Mouse (Mus musculus): ENCODE results near the gene Grb7.

Gene Grb7

DNA sequence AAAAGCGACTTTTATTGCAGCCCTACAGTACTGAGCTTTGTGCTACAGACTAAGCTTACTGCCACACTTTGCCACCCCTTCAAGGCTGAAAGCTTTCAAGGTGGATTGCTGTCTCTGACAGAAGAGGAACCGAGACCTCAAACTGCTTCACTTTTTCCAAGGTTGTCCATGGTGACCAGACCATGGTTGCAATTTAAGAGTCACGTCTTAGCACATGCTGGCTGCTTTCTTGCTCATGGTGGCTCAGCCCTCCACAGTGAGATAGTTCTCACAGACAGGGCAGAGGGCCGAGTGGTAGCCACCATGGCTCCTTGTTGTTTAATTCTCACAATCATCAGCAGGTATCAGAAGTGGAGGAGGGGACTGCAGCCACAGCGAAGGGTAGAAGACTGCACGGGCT is 24.6 kb downstream of the Grb7 start:
- no peak for DNase-seq (ENCODE audit: low spot score in 2 of 2)

DNA sequence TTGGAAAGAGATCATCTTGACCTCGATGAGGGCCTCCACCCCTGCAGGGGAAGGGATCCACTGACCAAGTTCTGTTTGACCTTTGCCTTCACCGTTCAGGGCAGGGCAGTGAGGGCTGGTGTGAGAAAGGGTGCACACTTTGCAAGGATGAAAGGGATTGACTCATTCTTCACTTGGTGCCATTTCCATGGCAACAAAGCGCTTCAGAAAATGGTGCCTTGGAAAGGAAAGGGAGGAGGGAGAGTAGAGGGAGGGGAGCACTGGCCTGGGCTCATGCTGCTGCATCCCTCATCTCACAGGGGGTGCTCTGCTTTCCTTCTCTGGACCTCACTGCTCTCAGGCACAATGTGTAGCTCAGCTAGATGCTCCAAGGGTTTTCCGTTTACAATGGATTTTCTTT is 26.5 kb downstream of the Grb7 start:
- DNase-seq (ENCODE audit: low spot score in 2 of 2) = no peak

GRCm38 (mm10) chr11:98473916-98474479 is 27.8 kb downstream of the Grb7 start:
- DNase-seq (ENCODE audit: low spot score in 2 of 2) = no peak

GRCm38 (mm10) chr11:98474967-98475366 is 28.8 kb downstream of the Grb7 start:
- DNase-seq (ENCODE audit: low spot score in 2 of 2) = no peak

DNA sequence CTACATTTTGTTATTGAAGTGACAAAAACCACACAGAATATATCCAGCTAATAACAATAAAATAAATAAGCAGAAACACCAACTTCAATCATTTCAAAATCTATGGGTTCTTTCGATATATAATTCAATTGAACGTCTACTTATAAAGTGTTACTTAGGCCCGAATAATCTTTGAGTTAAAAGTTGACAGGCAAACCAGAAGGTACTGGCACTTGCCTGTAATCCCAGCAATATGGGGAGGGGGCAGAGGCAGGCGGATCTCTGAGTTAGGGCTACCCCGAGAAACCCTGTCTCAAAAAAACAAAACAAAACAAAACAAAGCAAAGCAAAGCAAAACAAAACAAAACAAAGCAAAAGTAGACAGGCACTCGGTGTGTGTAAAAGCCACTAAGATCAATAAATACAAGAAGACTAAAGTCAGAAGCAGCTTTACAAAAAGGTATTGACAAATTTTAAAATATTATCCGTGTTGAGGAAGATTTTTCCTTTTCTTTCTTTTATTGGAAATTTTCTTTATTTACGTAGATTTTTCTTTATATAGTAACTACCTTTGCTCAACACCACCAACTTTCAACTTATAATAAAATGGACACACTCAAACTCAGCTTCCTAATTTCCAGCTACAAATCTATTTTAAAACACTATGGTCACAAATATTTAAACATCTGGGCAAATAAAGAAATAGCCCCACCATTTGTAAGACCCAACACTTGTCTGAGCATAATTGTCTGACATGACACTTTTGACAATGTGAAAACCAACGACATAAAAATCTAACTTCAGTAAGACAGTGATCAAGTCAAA is 29.6 kb downstream of the Grb7 start:
- DNase-seq (ENCODE audit: low spot score in 2 of 2) = no peak

DNA sequence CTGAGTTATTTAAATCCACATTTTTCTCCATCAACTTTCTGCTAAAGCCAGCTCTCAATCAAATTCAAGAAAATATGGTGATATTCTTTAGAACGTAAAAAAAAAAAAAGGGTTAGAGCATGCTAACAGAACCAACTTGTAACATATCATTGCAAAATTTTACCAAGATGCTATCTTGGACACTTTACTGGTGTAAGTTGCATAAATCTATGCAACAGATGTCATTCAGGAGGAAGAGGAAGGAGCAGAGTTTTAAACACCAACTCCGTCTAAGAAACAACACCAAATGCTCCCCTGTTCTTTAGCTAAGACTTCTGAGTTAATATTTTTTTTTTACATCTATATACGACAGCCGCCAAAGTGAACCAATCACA is 30.2 kb downstream of the Grb7 start:
- DNase-seq (ENCODE audit: low spot score in 2 of 2) = no peak

GRCm38 (mm10) chr11:98477011-98477701 is 31.0 kb downstream of the Grb7 start:
- DNase-seq (ENCODE audit: low spot score in 2 of 2) = no peak

- DNase-seq (ENCODE audit: low spot score in 2 of 2) = no peak
Observed at GRCm38 (mm10) chr11:98479026-98479939, 33.1 kb downstream of the Grb7 start.

- no peak for DNase-seq (ENCODE audit: low spot score in 2 of 2)
Observed at GRCm38 (mm10) chr11:98479940-98480497, 33.8 kb downstream of the Grb7 start.

DNA sequence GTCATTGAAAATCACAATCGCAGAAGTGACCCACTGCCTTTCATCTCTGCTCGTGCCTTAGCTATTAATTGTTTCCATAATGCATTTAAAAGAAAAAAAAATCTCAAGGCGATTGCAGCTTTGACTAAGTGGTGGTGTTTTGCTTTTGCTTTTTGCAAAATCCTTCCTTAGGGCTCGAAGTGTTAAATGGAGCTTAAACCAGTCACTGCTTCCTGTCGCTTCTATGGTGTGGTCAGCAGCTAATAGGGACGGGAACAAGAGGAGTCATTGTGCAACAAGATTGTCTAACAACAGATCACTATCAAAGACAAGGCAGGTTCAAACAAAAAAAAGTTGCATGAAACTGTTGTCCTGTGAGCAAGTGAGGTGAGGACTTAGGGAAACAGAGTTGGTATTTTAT is 35.0 kb downstream of the Grb7 start:
- no peak for DNase-seq (ENCODE audit: low spot score in 2 of 2)

- DNase-seq (ENCODE audit: low spot score in 2 of 2) = no peak
Observed at GRCm38 (mm10) chr11:98482067-98482466, 35.9 kb downstream of the Grb7 start.

DNA sequence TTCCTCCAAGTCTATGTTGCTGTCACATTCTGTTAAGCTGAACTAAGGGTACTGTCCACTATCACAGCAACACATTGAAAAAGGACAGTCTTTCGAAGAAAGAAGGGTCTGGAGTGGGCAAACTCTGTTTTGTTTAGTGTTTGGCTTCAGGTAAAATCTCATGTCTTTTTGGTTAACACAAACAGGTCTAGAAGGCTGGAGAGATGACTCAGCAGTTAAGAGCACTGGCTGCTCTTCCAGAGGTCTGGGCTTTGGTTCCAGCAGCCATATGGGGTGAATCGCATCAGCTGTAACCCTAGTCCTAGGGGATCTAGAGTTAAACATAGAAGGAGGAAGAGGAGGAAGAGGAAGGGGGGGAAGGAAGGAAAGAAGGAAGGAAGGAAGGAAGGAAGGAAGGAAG is 39.6 kb downstream of the Grb7 start:
- DNase-seq (ENCODE audit: low spot score in 2 of 2) = no peak

- no peak for DNase-seq (ENCODE audit: low spot score in 2 of 2)
Observed at GRCm38 (mm10) chr11:98487526-98488040, 41.4 kb downstream of the Grb7 start.

GRCm38 (mm10) chr11:98488540-98489234 is 42.5 kb downstream of the Grb7 start:
- no peak for DNase-seq (ENCODE audit: low spot score in 2 of 2)

GRCm38 (mm10) chr11:98491571-98491970 is 45.4 kb downstream of the Grb7 start:
- DNase-seq (ENCODE audit: low spot score in 2 of 2) = no peak

GRCm38 (mm10) chr11:98492959-98493358 is 46.8 kb downstream of the Grb7 start:
- DNase-seq (ENCODE audit: low spot score in 2 of 2) = peak in 1 of 2 experiments; percentile 43

DNA sequence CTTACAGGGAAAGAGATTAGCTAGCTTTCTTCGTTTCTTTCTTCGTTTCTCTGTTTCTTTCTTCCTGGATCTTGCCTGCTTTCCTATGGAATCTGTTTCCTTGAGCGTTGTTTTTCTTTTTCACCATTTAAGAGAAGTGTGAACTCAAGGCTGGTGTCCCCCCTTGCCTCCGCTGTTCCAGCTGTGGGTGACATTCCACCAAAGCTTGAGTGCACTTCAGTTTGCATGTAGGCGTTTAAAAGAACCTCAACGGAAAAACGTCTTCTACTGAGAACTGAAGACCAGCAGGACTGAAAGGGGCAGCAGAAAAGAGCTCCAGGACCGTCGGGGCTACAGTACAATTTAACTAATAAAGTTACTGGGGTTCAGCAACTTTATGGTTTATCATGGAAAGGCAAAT is 47.2 kb downstream of the Grb7 start:
- DNase-seq (ENCODE audit: low spot score in 2 of 2) = no peak

DNA sequence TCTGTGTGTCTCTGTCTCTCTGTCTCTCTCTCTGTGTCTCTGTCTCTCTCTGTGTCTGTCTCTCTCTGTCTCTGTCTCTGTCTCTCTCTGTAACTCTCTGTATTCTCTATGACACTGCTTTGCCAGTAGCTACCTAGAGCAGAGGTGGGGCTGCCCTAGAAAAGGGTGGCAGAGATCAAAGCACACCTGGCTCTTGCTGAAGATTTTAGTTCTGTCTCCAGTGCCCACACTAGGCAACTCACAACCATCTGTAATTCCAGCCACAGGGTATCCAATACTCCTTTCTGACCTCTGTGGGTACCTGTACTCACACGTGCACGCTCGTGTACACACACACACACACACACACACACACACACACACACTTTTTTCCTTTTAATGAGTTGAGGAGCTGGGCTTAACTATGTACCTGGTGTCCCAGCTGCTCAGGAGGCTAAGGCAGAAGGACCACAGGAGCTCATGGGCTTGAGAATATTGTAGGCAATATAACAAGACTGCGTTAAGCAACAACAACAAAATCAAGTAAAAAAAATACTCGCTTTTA is 49.1 kb downstream of the Grb7 start:
- no peak for DNase-seq (ENCODE audit: low spot score in 2 of 2)

DNA sequence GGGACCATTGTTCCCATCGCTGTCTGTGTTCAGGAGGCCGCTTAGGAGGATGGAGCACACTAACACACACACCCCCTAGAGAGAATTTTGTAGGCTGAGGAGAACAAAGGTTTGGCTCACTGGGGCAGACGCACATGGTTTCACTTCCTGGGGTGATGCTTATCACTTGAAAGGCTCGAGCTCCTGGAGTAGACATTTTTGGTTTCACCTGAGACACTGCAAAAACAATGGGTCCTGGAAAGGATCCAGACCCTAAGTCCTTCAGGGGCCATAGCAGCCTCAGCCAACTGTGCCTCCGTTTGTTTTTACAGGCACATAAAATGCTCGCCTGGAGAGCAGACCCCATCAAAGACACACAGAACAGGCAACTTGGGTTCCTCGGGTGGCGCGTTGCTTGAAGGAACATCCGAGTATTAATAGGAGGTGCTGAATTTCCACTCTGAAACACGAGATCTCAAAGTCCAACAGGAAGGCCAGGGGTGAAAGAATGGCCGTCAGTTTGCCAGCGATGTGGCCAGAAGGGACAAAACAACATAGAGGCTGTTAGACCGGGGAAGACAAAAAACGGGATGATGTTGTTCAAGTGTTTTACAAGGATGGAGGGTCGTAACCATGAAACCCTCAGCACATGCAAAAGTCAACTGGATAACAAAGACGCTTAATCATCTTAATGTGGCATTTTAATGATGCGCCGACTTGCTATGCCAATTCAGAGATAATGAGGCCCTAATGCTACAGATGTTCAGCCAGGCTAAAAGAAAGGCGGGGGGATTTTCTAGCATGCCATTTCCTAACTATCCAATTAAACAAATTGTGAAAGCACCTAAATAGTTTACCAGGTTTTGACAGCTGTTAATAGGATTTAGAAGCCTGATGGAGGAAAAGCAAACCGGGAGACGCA is 51.4 kb downstream of the Grb7 start:
- DNase-seq (ENCODE audit: low spot score in 2 of 2) = peak in 1 of 2 experiments; percentile 31
